Comparison of ENCODE assay signal across 17 mouse cellular contexts in the genomic region with DNA sequence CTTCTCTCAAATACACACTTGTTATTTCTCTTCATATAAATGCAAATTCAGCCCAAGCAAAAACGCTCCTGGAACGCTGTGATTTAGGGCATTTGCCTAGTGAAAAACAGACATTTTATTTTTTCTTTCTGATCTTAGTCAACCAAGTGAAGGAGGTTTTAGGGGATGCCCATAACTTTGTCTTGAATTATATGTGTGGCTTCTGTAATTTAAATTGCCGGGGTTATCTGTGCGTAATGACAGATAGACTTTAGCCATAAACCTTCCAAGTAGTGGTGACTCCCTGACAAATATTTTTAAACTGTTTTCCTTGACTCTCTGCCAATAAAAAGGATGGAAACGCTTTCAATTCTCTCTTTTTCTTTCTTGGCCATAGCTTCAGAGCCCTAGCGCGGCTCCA.
"Had no signal": no experiment of that assay in that cellular context is flagged by ENCODE, and none has a peak within 500 bp of the region (broad histone marks: within the 10 kb centered on the region; RNA-seq: fewer than 3 reads in every experiment).

No protein-coding gene starts in this region.

- H3K4me2 ChIP-seq: lung, embryonic 15.5 days; midbrain, embryonic 11.5 days; midbrain, embryonic 13.5 days; midbrain, embryonic 15.5 days; neural tube, embryonic 12.5 days; stomach, embryonic 15.5 days had no signal

- H3K36me3 ChIP-seq: lung, embryonic 15.5 days; midbrain, embryonic 13.5 days; midbrain, embryonic 15.5 days; neural tube, embryonic 12.5 days; stomach, embryonic 15.5 days had no signal

- H3K4me3 ChIP-seq: lung, embryonic 15.5 days; megakaryocyte, embryonic 14.5 days; midbrain, embryonic 13.5 days; midbrain, embryonic 15.5 days; neural tube, embryonic 12.5 days; stomach, embryonic 15.5 days had no signal

- DNase-seq: liver, postnatal 0 days; lung, postnatal 14 days; lung, postnatal 36 days; right cerebral cortex, postnatal 14 days; thymus, adult 2 months; thymus, postnatal 25 days; thymus, postnatal 4 days had no signal

- H3K27ac ChIP-seq: lung, embryonic 15.5 days; macrophage; midbrain, embryonic 13.5 days; midbrain, embryonic 15.5 days; neural tube, embryonic 12.5 days; stomach, embryonic 15.5 days; stomach, postnatal 0 days had no signal

- ATAC-seq: liver, postnatal 0 days; lung, postnatal 0 days; midbrain, embryonic 13.5 days; midbrain, embryonic 15.5 days had no signal

- H3K27me3 ChIP-seq: lung, embryonic 15.5 days; megakaryocyte, embryonic 14.5 days; midbrain, embryonic 13.5 days; midbrain, embryonic 15.5 days; neural tube, embryonic 12.5 days; stomach, embryonic 15.5 days had no signal

- H3K9ac ChIP-seq: liver, postnatal 0 days; lung, embryonic 15.5 days; midbrain, embryonic 13.5 days; midbrain, embryonic 15.5 days; neural tube, embryonic 12.5 days; stomach, embryonic 15.5 days had no signal

- H3K9me3 ChIP-seq: lung, embryonic 15.5 days; midbrain, embryonic 13.5 days; midbrain, embryonic 15.5 days; neural tube, embryonic 12.5 days; stomach, embryonic 15.5 days had no signal

- H3K4me1 ChIP-seq: lung, embryonic 15.5 days; megakaryocyte, embryonic 14.5 days; midbrain, embryonic 13.5 days; midbrain, embryonic 15.5 days; neural tube, embryonic 12.5 days; stomach, embryonic 15.5 days had no signal
